Mouse (Mus musculus) cerebellum, adult 2 months (tissue): Measurements from ENCODE around the gene Calm3.

Experiments
- CTCF ChIP-seq: fragments of 200-500 bp; IDR thresholded peaks from 2 replicates; pipeline ENCODE4 v1.5.1; 2011; ENCODE audit warnings: low read depth, mild to moderate bottlenecking, control low read depth, low read length, moderate library complexity, borderline replicate concordance; ENCODE audit not compliant: insufficient read depth
- POLR2A ChIP-seq: fragments of 200-500 bp; IDR thresholded peaks from 2 replicates; pipeline ENCODE4 v1.6.1; 2011; ENCODE audit warnings: low read length, control low read depth, borderline replicate concordance; ENCODE audit not compliant: insufficient read depth

GRCm38 (mm10) chr7:16914453-16915343 is 9.2 kb downstream of the Calm3 start:
- TF ChIP-seq POLR2A (no peak), CTCF (no peak)
